ENCODE assay signal across 15 mouse cellular contexts in the genomic region with DNA sequence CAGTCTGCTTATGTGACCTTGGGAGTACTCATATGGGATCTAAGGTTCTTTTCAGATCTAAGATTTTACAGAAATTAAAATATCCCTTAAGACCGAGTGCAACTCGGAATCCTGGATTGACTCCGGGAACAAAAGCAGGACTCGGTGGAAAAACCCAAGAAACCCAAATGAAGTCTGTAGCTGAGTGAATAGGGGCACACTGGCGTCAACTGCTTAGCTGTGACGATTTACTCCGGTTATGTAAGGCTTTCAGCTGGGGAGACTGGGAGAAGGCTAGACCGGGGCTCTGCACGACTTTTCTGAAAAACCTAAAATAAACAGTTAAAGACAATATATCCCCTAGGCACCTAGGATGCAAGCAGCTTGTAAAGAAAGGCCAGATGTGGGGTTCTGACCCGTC. TPM values are rescaled to one million over a fixed set of nuclear protein-coding genes. Genes with fewer than 3 reads are reported as not detected.
"Had no signal": no experiment of that assay in that cellular context is flagged by ENCODE, and none has a peak within 500 bp of the region (broad histone marks: within the 10 kb centered on the region; RNA-seq: fewer than 3 reads in every experiment).

No protein-coding gene starts in this region.

- H3K4me3 ChIP-seq: limb, embryonic 12.5 days; liver, embryonic 13.5 days; lung, embryonic 15.5 days; megakaryocyte, embryonic 14.5 days; midbrain, embryonic 15.5 days; stomach, embryonic 15.5 days had no signal

- H3K4me2 ChIP-seq: limb, embryonic 12.5 days; liver, embryonic 13.5 days; lung, embryonic 15.5 days; midbrain, embryonic 11.5 days; midbrain, embryonic 15.5 days; stomach, embryonic 15.5 days had no signal

- H3K36me3 ChIP-seq: limb, embryonic 12.5 days; liver, embryonic 13.5 days; lung, embryonic 15.5 days; stomach, embryonic 15.5 days had no signal

- H3K27ac ChIP-seq: limb, embryonic 12.5 days; liver, embryonic 13.5 days; lung, embryonic 15.5 days; macrophage; midbrain, embryonic 15.5 days; stomach, embryonic 15.5 days had no signal

- H3K9me3 ChIP-seq: limb, embryonic 12.5 days; liver, embryonic 13.5 days; lung, embryonic 15.5 days; megakaryocyte, embryonic 14.5 days; midbrain, embryonic 15.5 days; stomach, embryonic 15.5 days had no signal

- H3K9ac ChIP-seq: limb, embryonic 12.5 days; liver, embryonic 13.5 days; liver, postnatal 0 days; lung, embryonic 15.5 days; midbrain, embryonic 15.5 days; stomach, embryonic 15.5 days had no signal

- ATAC-seq: liver, postnatal 0 days; midbrain, embryonic 15.5 days had no signal

- DNase-seq: kidney, postnatal 10 days; kidney, postnatal 4 days; liver; liver, embryonic 13.5 days; liver, postnatal 0 days; lung, postnatal 14 days; right cerebral cortex, postnatal 4 days; thymus, postnatal 4 days had no signal

- H3K4me1 ChIP-seq: lung, embryonic 15.5 days; midbrain, embryonic 15.5 days had no signal

- H3K27me3 ChIP-seq: limb, embryonic 12.5 days; lung, embryonic 15.5 days; megakaryocyte, embryonic 14.5 days; midbrain, embryonic 15.5 days; stomach, embryonic 15.5 days had no signal

RNA-seq across cellular contexts. Expression of a gene that starts 19.5 kb away (rescaled TPM):
- polyA plus RNA-seq: liver, embryonic 13.5 days; liver, postnatal 0 days had no signal

RNA-seq across cellular contexts. Expression of a gene that starts 46.8 kb away (rescaled TPM):
- polyA plus RNA-seq: macrophage; midbrain, embryonic 11.5 days had no signal
